Mouse (Mus musculus): ENCODE measurements at regions not wholly inside any gene's neighbourhood (a gene's known extent, or its start where the extent isn't known, plus 50 kb on each side); places are given as distances from the start of the nearest gene placed in this dataset.

DNA sequence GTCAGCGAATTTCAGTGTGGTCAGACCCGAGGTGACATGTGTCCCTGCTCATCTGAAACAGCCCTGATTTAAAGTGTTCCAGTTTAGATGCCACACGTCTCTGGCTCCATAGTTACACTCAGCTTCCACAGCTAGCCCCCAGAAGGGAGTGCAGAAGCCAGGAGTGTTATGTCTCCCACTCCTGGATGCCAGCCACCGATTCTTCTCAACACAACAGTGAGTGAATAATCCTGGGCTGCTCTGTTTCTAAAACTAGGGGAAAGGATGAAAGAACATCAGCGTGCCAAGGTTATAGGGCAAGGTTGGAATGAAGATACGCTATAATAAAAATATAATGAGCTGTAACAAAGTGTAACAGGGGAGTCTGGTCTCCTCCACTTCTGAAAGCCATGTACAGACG is 51.5 kb upstream of the Stmnd1 start:
- TF ChIP-seq CTCF (IDR thresholded peaks at IDR 0.05; ENCODE audit: control insufficient read depth, insufficient read depth, low read length) (no peak), POLR2A (IDR thresholded peaks at IDR 0.05; ENCODE audit: borderline replicate concordance, control insufficient read depth, low read depth, low read length) (no peak)

Measured in bone marrow, adult 2 months (tissue).